Mouse (Mus musculus): ENCODE data around the gene Trp63. TPM values are rescaled to one million over a fixed set of nuclear protein-coding genes. Genes with fewer than 3 reads are reported as not detected.

Trp63 gene
- polyA plus RNA-seq, 1 experiment from 2014 or later, result 0.15 TPM

GRCm38 (mm10) chr16:25843625-25844024 is 160.1 kb downstream of the Trp63 start:
- Histone ChIP-seq H3K27me3 (replicated peaks) (no peaks in the 10 kb centered on the region), H3K9ac (no peak overlapping the region), H3K9me3 (replicated peaks) (no peaks in the 10 kb centered on the region), H3K4me1 (no peaks in the 10 kb centered on the region), H3K4me2 (no peak overlapping the region), H3K27ac (no peak overlapping the region), H3K4me3 (no peak overlapping the region), H3K36me3 (no peaks in the 10 kb centered on the region)
- ATAC-seq, result no peak
- WGBS (ENCODE audit: insufficient replicate concordance), result 72% methylated on average over 13 of the region's 13 CpGs

- Histone ChIP-seq H3K36me3 (no peaks in the 10 kb centered on the region), H3K27ac (no peak overlapping the region), H3K4me3 (no peak overlapping the region), H3K4me1 (no peaks in the 10 kb centered on the region), H3K27me3 (replicated peaks) (no peaks in the 10 kb centered on the region), H3K4me2 (no peak overlapping the region), H3K9me3 (replicated peaks) (no peaks in the 10 kb centered on the region), H3K9ac (no peak overlapping the region)
- 54% methylated on average over 5 of the region's 5 CpGs for WGBS (ENCODE audit: insufficient replicate concordance)
- no peak for ATAC-seq
Measured at GRCm38 (mm10) chr16:25846611-25847010, 163.0 kb downstream of the Trp63 start.

- Histone ChIP-seq H3K36me3 (no peaks in the 10 kb centered on the region), H3K4me3 (no peak overlapping the region), H3K27ac (no peak overlapping the region), H3K9ac (no peak overlapping the region), H3K4me2 (no peak overlapping the region), H3K27me3 (replicated peaks) (no peaks in the 10 kb centered on the region), H3K9me3 (replicated peaks) (no peaks in the 10 kb centered on the region), H3K4me1 (no peaks in the 10 kb centered on the region)
- 43% methylated on average over 2 of the region's 2 CpGs for WGBS (ENCODE audit: insufficient replicate concordance)
- ATAC-seq, result no peak
Measured at GRCm38 (mm10) chr16:25848474-25848873, 164.9 kb downstream of the Trp63 start.

DNA sequence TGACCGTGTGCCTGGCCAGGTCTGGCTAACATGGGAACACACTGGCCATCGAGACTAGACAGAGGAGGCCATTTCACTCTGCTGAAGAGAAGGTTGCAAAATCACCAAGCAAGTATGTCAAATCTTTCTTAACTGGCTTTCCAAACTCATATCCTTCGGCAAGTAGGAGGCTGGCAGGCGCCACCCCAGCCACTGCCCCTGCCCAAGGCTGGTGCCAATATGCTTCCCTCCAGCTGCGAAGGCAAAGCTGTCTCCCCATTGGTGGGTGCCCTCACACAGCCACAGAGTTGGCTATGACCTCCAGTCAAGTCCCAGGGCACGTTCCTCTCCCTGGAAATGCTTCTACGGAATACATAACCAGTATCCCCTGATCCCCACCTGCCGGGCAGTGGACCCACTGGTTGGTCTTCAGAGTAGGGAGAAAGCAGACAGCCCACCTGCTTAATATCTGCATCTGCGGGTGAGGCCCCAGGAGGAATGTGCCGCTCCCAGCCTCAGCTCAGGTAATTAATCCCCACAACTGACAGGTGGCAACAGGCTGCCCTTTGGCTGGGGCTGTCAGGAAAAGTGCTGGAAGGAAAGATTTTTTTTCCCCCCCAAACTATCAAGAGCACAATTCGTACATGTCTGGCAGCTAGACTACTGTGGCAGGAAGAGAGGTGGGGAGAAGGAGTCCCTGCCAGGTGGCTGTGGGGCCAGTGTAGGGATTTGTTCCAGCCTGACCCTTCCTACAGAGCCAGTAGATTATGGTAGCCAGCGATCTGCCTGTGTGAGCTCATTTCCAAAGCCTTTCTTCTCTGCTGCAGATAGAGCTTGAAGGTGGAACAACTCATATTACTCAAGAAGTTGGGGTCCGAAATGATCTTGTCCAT is 166.3 kb downstream of the Trp63 start:
- no peaks in the 10 kb centered on the region for H3K9me3 ChIP-seq (replicated peaks)
- H3K9ac ChIP-seq, result no peak overlapping the region
- H3K4me1 ChIP-seq, result no peaks in the 10 kb centered on the region
- 59% methylated on average over 13 of the region's 13 CpGs for WGBS (ENCODE audit: insufficient replicate concordance)
- H3K4me2 ChIP-seq, result no peak overlapping the region
- H3K4me3 ChIP-seq, result no peak overlapping the region
- ATAC-seq, result no peak
- H3K27ac ChIP-seq, result no peak overlapping the region
- H3K27me3 ChIP-seq (replicated peaks), result no peaks in the 10 kb centered on the region
- H3K36me3 ChIP-seq, result no peaks in the 10 kb centered on the region

DNA sequence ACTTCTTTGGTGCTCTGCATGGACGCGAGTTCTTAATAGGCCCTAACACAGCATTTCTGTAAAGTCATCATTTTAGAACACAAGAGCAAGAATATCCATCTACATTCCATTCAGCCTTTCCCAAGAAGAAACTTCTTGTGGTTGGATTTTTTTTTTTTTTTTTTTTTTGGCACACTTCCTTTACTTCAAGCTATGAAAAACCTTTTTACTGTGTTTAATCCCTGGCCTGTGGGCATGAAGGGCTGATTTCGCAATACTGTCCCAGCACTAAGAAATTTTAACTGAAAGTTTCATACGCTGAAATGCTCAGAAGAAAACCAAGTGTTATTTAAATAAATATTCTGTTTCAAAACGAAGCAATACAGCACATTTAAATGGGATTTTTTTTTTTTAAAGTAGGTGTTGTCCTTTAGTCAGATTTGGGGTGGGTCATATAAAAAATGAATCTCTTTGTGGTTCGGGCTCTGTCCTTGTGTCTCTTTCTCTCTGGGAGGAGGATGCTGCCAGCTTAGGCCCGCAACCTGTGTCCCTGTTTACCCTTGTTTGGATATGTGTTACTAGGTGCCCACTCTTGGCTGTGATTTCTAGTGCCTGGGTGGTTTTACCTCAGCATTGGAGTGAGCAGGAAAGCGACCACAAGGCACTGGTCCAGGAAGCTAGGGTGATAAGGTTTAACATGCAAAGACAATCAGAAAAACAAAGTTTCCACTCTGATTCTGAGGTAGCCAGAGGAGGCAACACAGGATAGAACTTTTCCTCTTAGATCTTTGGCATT is 177.4 kb downstream of the Trp63 start:
- no peak for ATAC-seq
- H3K4me2 ChIP-seq, result no peak overlapping the region
- H3K9ac ChIP-seq, result no peak overlapping the region
- no peaks in the 10 kb centered on the region for H3K27me3 ChIP-seq (replicated peaks)
- H3K4me1 ChIP-seq, result no peaks in the 10 kb centered on the region
- no peaks in the 10 kb centered on the region for H3K36me3 ChIP-seq
- WGBS (ENCODE audit: insufficient replicate concordance), result 66% methylated on average over 8 of the region's 8 CpGs
- H3K4me3 ChIP-seq, result no peak overlapping the region
- H3K27ac ChIP-seq, result no peak overlapping the region
- no peaks in the 10 kb centered on the region for H3K9me3 ChIP-seq (replicated peaks)

DNA sequence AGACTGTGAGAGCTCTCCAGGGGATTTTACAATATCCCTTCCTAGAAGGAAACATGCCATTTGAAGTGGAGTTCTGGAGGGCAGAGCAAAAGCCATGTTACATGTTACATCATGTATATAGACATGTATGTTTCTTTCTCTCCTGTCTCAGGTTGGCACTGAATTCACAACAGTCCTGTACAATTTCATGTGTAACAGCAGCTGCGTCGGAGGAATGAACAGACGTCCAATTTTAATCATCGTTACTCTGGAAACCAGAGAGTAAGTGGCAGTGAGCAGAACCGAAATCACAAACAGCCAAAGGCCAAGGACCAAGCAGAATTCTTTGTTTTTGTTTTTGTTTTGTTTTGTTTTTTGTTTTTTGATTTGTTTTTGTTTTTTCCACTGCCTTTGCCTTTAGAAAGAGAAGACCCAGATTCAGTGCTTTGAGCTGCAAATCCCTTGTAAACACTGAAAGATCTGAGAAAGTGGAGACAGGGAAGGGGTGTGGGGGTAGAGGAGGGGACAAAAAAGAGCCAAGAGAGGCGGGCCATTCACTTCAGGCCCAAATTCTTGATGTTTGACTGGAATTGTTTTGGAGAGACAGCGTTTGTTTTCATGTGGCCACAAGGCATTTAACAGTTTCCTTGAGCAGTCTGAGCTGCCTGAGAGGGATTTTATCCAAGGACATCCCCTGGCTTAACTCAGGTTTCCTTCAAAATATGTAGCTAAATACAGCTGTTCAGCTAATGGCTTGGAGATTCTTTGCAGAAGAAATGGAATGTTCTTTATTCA is 181.7 kb downstream of the Trp63 start:
- no peaks in the 10 kb centered on the region for H3K36me3 ChIP-seq
- no peak overlapping the region for H3K4me2 ChIP-seq
- no peak overlapping the region for H3K27ac ChIP-seq
- H3K4me3 ChIP-seq, result no peak overlapping the region
- H3K4me1 ChIP-seq, result no peaks in the 10 kb centered on the region
- H3K27me3 ChIP-seq (replicated peaks), result no peaks in the 10 kb centered on the region
- H3K9ac ChIP-seq, result no peak overlapping the region
- H3K9me3 ChIP-seq (replicated peaks), result no peaks in the 10 kb centered on the region
- WGBS (ENCODE audit: insufficient replicate concordance), result 64% methylated on average over 7 of the region's 7 CpGs
- no peak for ATAC-seq

GRCm38 (mm10) chr16:25871503-25871902 is 187.9 kb downstream of the Trp63 start:
- no peak for ATAC-seq
- Histone ChIP-seq H3K27me3 (replicated peaks) (no peaks in the 10 kb centered on the region), H3K9ac (no peak overlapping the region), H3K9me3 (replicated peaks) (no peaks in the 10 kb centered on the region), H3K27ac (no peak overlapping the region), H3K4me1 (no peaks in the 10 kb centered on the region), H3K4me3 (no peak overlapping the region), H3K4me2 (no peak overlapping the region), H3K36me3 (no peaks in the 10 kb centered on the region)
- WGBS (ENCODE audit: insufficient replicate concordance), result 55% methylated on average over 1 of the region's 1 CpGs

GRCm38 (mm10) chr16:25875681-25876080 is 192.1 kb downstream of the Trp63 start:
- H3K36me3 ChIP-seq, result no peaks in the 10 kb centered on the region
- H3K27me3 ChIP-seq (replicated peaks), result no peaks in the 10 kb centered on the region
- no peak overlapping the region for H3K9ac ChIP-seq
- no peak overlapping the region for H3K4me2 ChIP-seq
- no peaks in the 10 kb centered on the region for H3K4me1 ChIP-seq
- H3K9me3 ChIP-seq (replicated peaks), result no peaks in the 10 kb centered on the region
- no peak for ATAC-seq
- H3K27ac ChIP-seq, result no peak overlapping the region
- no peak overlapping the region for H3K4me3 ChIP-seq
- 73% methylated on average over 2 of the region's 2 CpGs for WGBS (ENCODE audit: insufficient replicate concordance)

DNA sequence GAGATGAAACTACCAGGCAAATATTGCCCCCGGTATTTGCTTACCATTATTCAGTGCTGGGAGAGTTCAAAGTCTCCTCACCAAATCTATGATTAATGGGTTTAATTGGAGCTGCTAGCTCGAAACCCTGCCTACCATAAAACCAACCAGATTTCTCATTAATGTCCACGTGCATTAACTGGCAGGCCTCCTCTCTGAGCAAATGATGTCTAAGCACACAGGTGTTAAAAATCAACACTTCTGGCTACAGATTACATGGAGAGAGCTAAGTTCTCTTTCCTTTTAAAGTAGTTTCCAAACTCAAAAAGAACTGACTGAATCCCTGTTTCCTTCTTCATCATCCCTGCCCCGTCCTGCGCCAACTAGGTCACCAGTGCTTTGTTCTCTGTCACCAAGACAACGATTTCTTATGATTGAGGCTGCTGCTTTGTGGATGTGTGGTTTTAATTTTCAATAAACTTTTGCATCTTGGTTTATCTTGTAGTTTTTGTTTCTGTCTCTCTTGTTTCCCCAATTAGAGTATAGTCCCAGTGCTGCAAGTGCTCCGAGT is 193.9 kb downstream of the Trp63 start:
- ATAC-seq, result no peak
- H3K4me1 ChIP-seq, result no peaks in the 10 kb centered on the region
- no peaks in the 10 kb centered on the region for H3K9me3 ChIP-seq (replicated peaks)
- H3K9ac ChIP-seq, result no peak overlapping the region
- H3K4me2 ChIP-seq, result no peak overlapping the region
- H3K36me3 ChIP-seq, result no peaks in the 10 kb centered on the region
- WGBS (ENCODE audit: insufficient replicate concordance), result 73% methylated on average over 7 of the region's 7 CpGs
- no peak overlapping the region for H3K27ac ChIP-seq
- H3K27me3 ChIP-seq (replicated peaks), result no peaks in the 10 kb centered on the region
- H3K4me3 ChIP-seq, result no peak overlapping the region

DNA sequence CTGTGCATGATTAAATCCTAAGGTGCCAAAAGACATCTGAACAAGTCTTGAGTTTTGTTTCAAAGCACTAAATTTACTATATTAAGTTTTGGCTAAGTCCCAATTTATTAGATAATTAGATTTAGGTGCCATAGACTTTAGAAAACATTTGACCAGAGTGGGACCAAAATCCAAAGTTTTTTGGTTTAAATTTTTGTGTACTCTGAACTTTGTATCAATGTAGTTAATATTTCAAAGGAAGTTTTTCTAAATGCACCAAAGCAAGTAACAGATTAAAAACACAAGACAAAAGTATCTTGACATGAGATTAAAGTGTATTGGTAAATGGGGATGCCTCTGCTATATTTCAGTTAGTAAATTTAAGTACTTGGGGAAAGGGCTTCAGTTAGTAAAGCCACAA is 194.6 kb downstream of the Trp63 start:
- ATAC-seq, result no peak
- no peak overlapping the region for H3K9ac ChIP-seq
- no peak overlapping the region for H3K27ac ChIP-seq
- H3K4me1 ChIP-seq, result no peaks in the 10 kb centered on the region
- no peaks in the 10 kb centered on the region for H3K9me3 ChIP-seq (replicated peaks)
- H3K4me3 ChIP-seq, result no peak overlapping the region
- H3K27me3 ChIP-seq (replicated peaks), result no peaks in the 10 kb centered on the region
- no peak overlapping the region for H3K4me2 ChIP-seq
- H3K36me3 ChIP-seq, result no peaks in the 10 kb centered on the region

DNA sequence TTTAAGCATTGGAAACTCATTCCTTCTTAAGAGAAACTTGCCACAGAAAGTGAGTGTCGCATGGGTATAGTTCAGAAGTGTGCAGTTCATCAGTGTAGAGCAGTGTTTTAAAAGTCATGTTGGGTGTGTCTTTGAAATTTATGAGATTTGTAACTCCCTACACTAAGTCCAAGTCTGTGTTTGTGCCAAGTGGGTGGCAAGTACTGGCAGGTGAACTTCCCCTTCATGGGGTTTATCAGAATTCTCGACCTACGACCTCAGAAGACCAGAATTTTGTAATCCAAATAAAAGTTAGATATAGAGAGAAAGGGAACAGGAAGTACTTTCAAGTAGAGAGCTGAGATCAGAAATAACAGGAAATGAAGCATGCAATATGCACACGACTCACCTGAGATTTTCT is 215.5 kb downstream of the Trp63 start:
- no peak overlapping the region for H3K27ac ChIP-seq
- WGBS (ENCODE audit: insufficient replicate concordance), result 58% methylated on average over 4 of the region's 4 CpGs
- ATAC-seq, result no peak
- no peak overlapping the region for H3K4me3 ChIP-seq
- no peaks in the 10 kb centered on the region for H3K36me3 ChIP-seq
- H3K9me3 ChIP-seq (replicated peaks), result no peaks in the 10 kb centered on the region
- no peak overlapping the region for H3K4me2 ChIP-seq
- no peaks in the 10 kb centered on the region for H3K4me1 ChIP-seq
- no peaks in the 10 kb centered on the region for H3K27me3 ChIP-seq (replicated peaks)
- H3K9ac ChIP-seq, result no peak overlapping the region

GRCm38 (mm10) chr16:25899657-25900056 is 216.1 kb downstream of the Trp63 start:
- WGBS (ENCODE audit: insufficient replicate concordance), result 65% methylated on average over 2 of the region's 2 CpGs
- no peaks in the 10 kb centered on the region for H3K36me3 ChIP-seq
- ATAC-seq, result no peak
- no peak overlapping the region for H3K27ac ChIP-seq
- no peak overlapping the region for H3K9ac ChIP-seq
- no peaks in the 10 kb centered on the region for H3K4me1 ChIP-seq
- no peak overlapping the region for H3K4me3 ChIP-seq
- H3K4me2 ChIP-seq, result no peak overlapping the region
- H3K27me3 ChIP-seq (replicated peaks), result no peaks in the 10 kb centered on the region
- no peaks in the 10 kb centered on the region for H3K9me3 ChIP-seq (replicated peaks)

Measured in liver, embryonic 12.5 days (tissue).